Comparison of ENCODE assay signal across 20 mouse cellular contexts in genomic region chr14:22179761-22180160, GRCm38 (mm10).
DNase-seq lines count a peak whose midpoint lies in the region; ATAC-seq and TF ChIP-seq lines count a peak whose summit lies in the region.
"Had no signal": no experiment of that assay in that cellular context is flagged by ENCODE, and none has a peak within 500 bp of the region (broad histone marks: within the 10 kb centered on the region; RNA-seq: fewer than 3 reads in every experiment).

No protein-coding gene starts in this region.

- WGBS in intestine, postnatal 0 days: 53% methylated on average over 2 of the region's 2 CpGs
- 48% methylated on average over 2 of the region's 2 CpGs for WGBS in intestine, embryonic 16.5 days
- WGBS in limb, embryonic 14.5 days: 47% methylated on average over 2 of the region's 2 CpGs
- 51% methylated on average over 2 of the region's 2 CpGs for WGBS in limb, embryonic 10.5 days
- WGBS in stomach, postnatal 0 days: 45% methylated on average over 2 of the region's 2 CpGs
- WGBS in forebrain, embryonic 14.5 days: 68% methylated on average over 2 of the region's 2 CpGs

- TF ChIP-seq EP300 in stomach, postnatal 0 days (optimal IDR thresholded peaks at IDR 0.05): no peak

- CTCF ChIA-PET in Patski (lab: Charles Lee): interaction anchor here (1.2 kb wide), 1 partner anchor 33 kb away, joined by 3 read pairs; no protein-coding TSS in a partner anchor

- TF ChIP-seq POLR2A in limb, embryonic 14.5 days (IDR thresholded peaks at IDR 0.05; ENCODE audit: borderline replicate concordance, extremely low read depth, insufficient read depth, insufficient read length): no peak

- ATAC-seq in intestine, postnatal 0 days: no peak
- ATAC-seq in intestine, embryonic 16.5 days: no peak
- ATAC-seq in limb, embryonic 14.5 days (ENCODE audit: low FRiP score, low read depth): no peak
- ATAC-seq in Patski: no peak
- no peak for ATAC-seq in stomach, postnatal 0 days (ENCODE audit: low FRiP score, low TSS enrichment)
- ATAC-seq in forebrain, embryonic 14.5 days: no peak
- ATAC-seq: forebrain, embryonic 13.5 days; intestine, embryonic 15.5 days had no signal

- H3K4me2 ChIP-seq in intestine, postnatal 0 days (replicated peaks; ENCODE audit: low read depth): no peak overlapping the region
- H3K4me2 ChIP-seq in intestine, embryonic 16.5 days (ENCODE audit: low read depth, low read length): no peak overlapping the region
- no peak overlapping the region for H3K4me2 ChIP-seq in limb, embryonic 14.5 days (replicated peaks; ENCODE audit: low read depth, low read length, severe bottlenecking)
- no peak overlapping the region for H3K4me2 ChIP-seq in stomach, postnatal 0 days (replicated peaks; ENCODE audit: low read depth)
- H3K4me2 ChIP-seq in forebrain, embryonic 14.5 days (ENCODE audit: low read length): no peak overlapping the region
- H3K4me2 ChIP-seq: forebrain, embryonic 13.5 days; heart, embryonic 11.5 days; hindbrain, embryonic 13.5 days; intestine, embryonic 15.5 days; midbrain, embryonic 12.5 days; stomach, embryonic 15.5 days had no signal

- H3K4me3 ChIP-seq in intestine, postnatal 0 days (ENCODE audit: low read depth, low read length): no peak overlapping the region
- no peak overlapping the region for H3K4me3 ChIP-seq in intestine, embryonic 16.5 days (ENCODE audit: low read length)
- no peak overlapping the region for H3K4me3 ChIP-seq in limb, embryonic 14.5 days (replicated peaks; ENCODE audit: low read length)
- no peak overlapping the region for H3K4me3 ChIP-seq in limb, embryonic 10.5 days
- H3K4me3 ChIP-seq in stomach, postnatal 0 days (ENCODE audit: low read depth, low read length): no peak overlapping the region
- H3K4me3 ChIP-seq in forebrain, embryonic 14.5 days (ENCODE audit: low read depth, low read length): no peak overlapping the region
- H3K4me3 ChIP-seq: erythroblast, embryonic 14.5 days; forebrain, embryonic 13.5 days; hindbrain, embryonic 13.5 days; intestine, embryonic 15.5 days; midbrain, embryonic 12.5 days; stomach, embryonic 15.5 days had no signal

- H3K9me3 ChIP-seq in intestine, postnatal 0 days (ENCODE audit: control insufficient read depth): no peaks in the 10 kb centered on the region
- H3K9me3 ChIP-seq in intestine, embryonic 16.5 days (ENCODE audit: control insufficient read depth, low read length): no peaks in the 10 kb centered on the region
- H3K9me3 ChIP-seq in limb, embryonic 14.5 days (ENCODE audit: control insufficient read depth, low read length): no peaks in the 10 kb centered on the region
- no peaks in the 10 kb centered on the region for H3K9me3 ChIP-seq in limb, embryonic 10.5 days (replicated peaks)
- no peaks in the 10 kb centered on the region for H3K9me3 ChIP-seq in stomach, postnatal 0 days (ENCODE audit: control insufficient read depth, low read length)
- H3K9me3 ChIP-seq in forebrain, embryonic 14.5 days (replicated peaks; ENCODE audit: control insufficient read depth, low read length): no peaks in the 10 kb centered on the region
- H3K9me3 ChIP-seq: forebrain, embryonic 13.5 days; hindbrain, embryonic 13.5 days; intestine, embryonic 15.5 days; midbrain, embryonic 12.5 days; stomach, embryonic 15.5 days had no signal

- in situ Hi-C loops in Patski (cut with MboI; ENCODE audit: low pct_unique_long_range_greater_than_20kb): no loop called here

- peak; percentile 10 for DNase-seq in limb, embryonic 14.5 days (ENCODE audit: low spot score)
- DNase-seq in limb, embryonic 10.5 days (ENCODE audit: low spot score): no peak
- no peak for DNase-seq in Patski (ENCODE audit: low read depth, low spot score)
- no peak for DNase-seq in stomach, postnatal 0 days (ENCODE audit: low spot score)
- DNase-seq in forebrain, embryonic 14.5 days (ENCODE audit: low spot score): no peak
- DNase-seq: cerebellum, adult 8-10 months; heart, postnatal 14 days; kidney, postnatal 14 days; liver; lung, adult 18-20 months; retina, postnatal 1 day had no signal

- no peaks in the 10 kb centered on the region for H3K4me1 ChIP-seq in intestine, postnatal 0 days (replicated peaks; ENCODE audit: control insufficient read depth, insufficient read depth, low read length)
- no peaks in the 10 kb centered on the region for H3K4me1 ChIP-seq in intestine, embryonic 16.5 days (ENCODE audit: control insufficient read depth, insufficient read depth, low read length)
- no peaks in the 10 kb centered on the region for H3K4me1 ChIP-seq in limb, embryonic 14.5 days (ENCODE audit: control insufficient read depth, insufficient read depth, low read length)
- H3K4me1 ChIP-seq in limb, embryonic 10.5 days: peaks cover 18% of the 10 kb centered on the region
- no peaks in the 10 kb centered on the region for H3K4me1 ChIP-seq in stomach, postnatal 0 days (replicated peaks; ENCODE audit: control insufficient read depth, insufficient read depth)
- peaks cover 5% of the 10 kb centered on the region for H3K4me1 ChIP-seq in forebrain, embryonic 14.5 days (ENCODE audit: control insufficient read depth, insufficient read depth, low read length)
- H3K4me1 ChIP-seq: intestine, embryonic 15.5 days had no signal

- H3K9ac ChIP-seq in intestine, postnatal 0 days (ENCODE audit: low read depth, low read length): no peak overlapping the region
- no peak overlapping the region for H3K9ac ChIP-seq in intestine, embryonic 16.5 days (ENCODE audit: low read depth, low read length)
- H3K9ac ChIP-seq in limb, embryonic 14.5 days (ENCODE audit: low read depth, low read length, severe bottlenecking): no peak overlapping the region
- H3K9ac ChIP-seq in stomach, postnatal 0 days (ENCODE audit: low read length): no peak overlapping the region
- no peak overlapping the region for H3K9ac ChIP-seq in forebrain, embryonic 14.5 days (ENCODE audit: low read length)
- H3K9ac ChIP-seq: forebrain, embryonic 13.5 days; hindbrain, embryonic 13.5 days; intestine, embryonic 15.5 days; midbrain, embryonic 12.5 days; stomach, embryonic 15.5 days had no signal

- TF ChIP-seq CTCF in intestine, postnatal 0 days (IDR thresholded peaks at IDR 0.05; ENCODE audit: low read depth): peak; percentile 58
- TF ChIP-seq CTCF in Patski (IDR thresholded peaks at IDR 0.05): peak; percentile 24
- peak; percentile 52 for TF ChIP-seq CTCF in stomach, postnatal 0 days (IDR thresholded peaks at IDR 0.05; ENCODE audit: low read depth)

- H3K27ac ChIP-seq in intestine, postnatal 0 days (ENCODE audit: low read depth, low read length): no peak overlapping the region
- H3K27ac ChIP-seq in intestine, embryonic 16.5 days (ENCODE audit: low read length): no peak overlapping the region
- H3K27ac ChIP-seq in limb, embryonic 14.5 days (replicated peaks; ENCODE audit: low read depth, low read length): no peak overlapping the region
- no peak overlapping the region for H3K27ac ChIP-seq in limb, embryonic 10.5 days
- H3K27ac ChIP-seq in stomach, postnatal 0 days (replicated peaks): no peak overlapping the region
- no peak overlapping the region for H3K27ac ChIP-seq in forebrain, embryonic 14.5 days (ENCODE audit: low read depth, low read length)
- H3K27ac ChIP-seq: forebrain, embryonic 13.5 days; hindbrain, embryonic 13.5 days; intestine, embryonic 15.5 days; midbrain, embryonic 12.5 days; stomach, embryonic 15.5 days had no signal

- H3K36me3 ChIP-seq in intestine, postnatal 0 days (ENCODE audit: control insufficient read depth, insufficient read depth): no peaks in the 10 kb centered on the region
- no peaks in the 10 kb centered on the region for H3K36me3 ChIP-seq in intestine, embryonic 16.5 days (ENCODE audit: control insufficient read depth, insufficient read depth, low read length)
- H3K36me3 ChIP-seq in limb, embryonic 14.5 days (ENCODE audit: control insufficient read depth, insufficient read depth, low read length): no peaks in the 10 kb centered on the region
- H3K36me3 ChIP-seq in limb, embryonic 10.5 days: no peaks in the 10 kb centered on the region
- H3K36me3 ChIP-seq in stomach, postnatal 0 days (ENCODE audit: control insufficient read depth, insufficient read depth, low read length): no peaks in the 10 kb centered on the region
- no peaks in the 10 kb centered on the region for H3K36me3 ChIP-seq in forebrain, embryonic 14.5 days (ENCODE audit: control insufficient read depth, insufficient read depth, low read length)
- H3K36me3 ChIP-seq: hindbrain, embryonic 13.5 days; intestine, embryonic 15.5 days; midbrain, embryonic 12.5 days; stomach, embryonic 15.5 days had no signal

- H3K27me3 ChIP-seq in intestine, postnatal 0 days (replicated peaks; ENCODE audit: control insufficient read depth, insufficient read depth, low read length): no peaks in the 10 kb centered on the region
- H3K27me3 ChIP-seq in intestine, embryonic 16.5 days (replicated peaks; ENCODE audit: control insufficient read depth, insufficient read depth, low read length): no peaks in the 10 kb centered on the region
- H3K27me3 ChIP-seq in limb, embryonic 14.5 days (ENCODE audit: control insufficient read depth, insufficient read depth, low read length): no peaks in the 10 kb centered on the region
- H3K27me3 ChIP-seq in limb, embryonic 10.5 days (ENCODE audit: low read depth, poor library complexity, severe bottlenecking): peaks cover 61% of the 10 kb centered on the region
- no peaks in the 10 kb centered on the region for H3K27me3 ChIP-seq in Patski
- H3K27me3 ChIP-seq in stomach, postnatal 0 days (ENCODE audit: control insufficient read depth, insufficient read depth, low read length): no peaks in the 10 kb centered on the region
- no peaks in the 10 kb centered on the region for H3K27me3 ChIP-seq in forebrain, embryonic 14.5 days (replicated peaks; ENCODE audit: control insufficient read depth, insufficient read depth, low read length)
- H3K27me3 ChIP-seq: hindbrain, embryonic 13.5 days; intestine, embryonic 15.5 days; midbrain, embryonic 12.5 days; stomach, embryonic 15.5 days had no signal

- POLR2A ChIA-PET in Patski (lab: Charles Lee): interaction anchor here (0.6 kb wide), 2 partner anchors 132 to 1570 kb away, joined by 3 read pairs; no protein-coding TSS in a partner anchor
